Mouse (Mus musculus): ENCODE measurements around the gene Hoxa5.

DNA sequence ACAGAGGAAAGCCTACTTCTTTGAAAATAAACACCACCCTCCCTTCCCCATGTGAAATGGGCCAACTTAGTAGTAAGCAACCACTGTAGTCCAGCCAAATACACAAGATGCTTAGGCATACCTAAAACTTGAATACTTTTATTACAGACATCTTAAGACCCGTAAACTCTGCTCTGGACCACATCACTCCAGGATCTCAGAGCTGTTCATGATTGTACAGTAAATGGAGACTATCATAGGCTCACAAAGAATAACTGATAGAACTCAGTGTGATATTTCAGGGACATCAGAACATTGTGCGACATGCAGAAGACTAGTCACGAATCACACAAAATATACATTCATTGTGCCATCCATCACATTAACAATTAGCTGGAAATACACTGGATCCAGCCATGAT is 48.9 kb downstream of the Hoxa5 start:
- TF ChIP-seq POLR2A (IDR thresholded peaks at IDR 0.05; ENCODE audit: low read depth, low read length) (no peak), CTCF (IDR thresholded peaks at IDR 0.05; ENCODE audit: extremely low read depth, insufficient read depth, insufficient read length, insufficient replicate concordance) (no peak)
